Mouse (Mus musculus) heart, embryonic 14.5 days (tissue): Measurements from ENCODE around the gene Dmkn. TPM values are rescaled to one million over a fixed set of nuclear protein-coding genes. Genes with fewer than 3 reads are reported as not detected.

Source experiments
- ATAC-seq: fragments of 200-750 bp; cut with Nextera tagmentation; 2 replicates; pipeline ENCODE4 v1.8.0; 2017; ENCODE audit warnings: low read depth, moderate TSS enrichment; ENCODE audit not compliant: insufficient number of reproducible peaks, insufficient read depth, low FRiP score
- H3K27ac ChIP-seq, 2 experiments: fragments of 200-500 bp in 1 of 2; fragments of 300-500 bp in 1 of 2; sonication (generic) in 1 of 2; replicated peaks in 1 of 2; 2 replicates each; pipeline ENCODE4 v1.5.1; 2012 to 2014; ENCODE audit warnings: low read depth in 2 of 2, low read length in 2 of 2, control low read depth in 1 of 2, mild to moderate bottlenecking in 1 of 2, mixed read lengths in 1 of 2; ENCODE audit not compliant: control insufficient read depth in 1 of 2, insufficient read depth in 1 of 2
- H3K27me3 ChIP-seq: fragments of 300-500 bp; sonication (generic); 2 replicates; pipeline ENCODE4 v1.6.1; 2014; ENCODE audit warnings: mild to moderate bottlenecking, low read length, control low read depth; ENCODE audit not compliant: control insufficient read depth, insufficient read depth
- H3K36me3 ChIP-seq: fragments of 300-500 bp; sonication (generic); 2 replicates; pipeline ENCODE4 v1.6.1; 2014; ENCODE audit warnings: mild to moderate bottlenecking, control low read depth, low read length, mixed read lengths; ENCODE audit not compliant: control insufficient read depth, insufficient read depth
- H3K4me1 ChIP-seq, 2 experiments: fragments of 200-500 bp in 1 of 2; fragments of 300-500 bp in 1 of 2; sonication (generic) in 1 of 2; 2 replicates each; pipeline ENCODE4 v1.6.1; 2012 to 2014; ENCODE audit warnings: low read length in 2 of 2, control low read depth in 1 of 2, mixed read lengths in 1 of 2; ENCODE audit not compliant: control insufficient read depth in 2 of 2, insufficient read depth in 2 of 2
- H3K4me2 ChIP-seq: fragments of 300-500 bp; sonication (generic); 2 replicates; pipeline ENCODE4 v1.6.1; 2014; ENCODE audit warnings: mild to moderate bottlenecking, low read length
- H3K4me3 ChIP-seq, 2 experiments: fragments of 200-500 bp in 1 of 2; fragments of 300-500 bp in 1 of 2; sonication (generic) in 1 of 2; 2 replicates each; pipeline ENCODE4 v1.5.1; 2012 to 2014; ENCODE audit warnings: low read length in 2 of 2, mild to moderate bottlenecking in 2 of 2, control low read depth in 1 of 2, low read depth in 1 of 2, moderate library complexity in 1 of 2; ENCODE audit not compliant: control insufficient read depth in 1 of 2, insufficient read depth in 1 of 2
- H3K9ac ChIP-seq: fragments of 300-500 bp; sonication (generic); 2 replicates; pipeline ENCODE4 v1.6.1; 2014; ENCODE audit warnings: mild to moderate bottlenecking, low read length
- H3K9me3 ChIP-seq: fragments of 300-500 bp; sonication (generic); 2 replicates; pipeline ENCODE4 v1.6.1; 2016; ENCODE audit warnings: low read length, control low read depth; ENCODE audit not compliant: control insufficient read depth
- WGBS: fragments of 180-500 bp; shearing (Covaris S2); extraction: QIAGEN DNeasy Blood & Tissue Kit; methylation state at CpG from one replicate; pipeline ENCODE4 v1.1.7; 2014; 5-methylcytosine and 5-hydroxymethylcytosine counted together
- polyA plus RNA-seq: library from polyadenylated mRNA; unstranded; fragments of >200 nt; fragmentation: Nextera tagmentation; extraction: Ambion mirVana; gene quantifications from 2 replicates; pipeline ENCODE4 v1.2.1, GENCODE M21; 2014

Gene Dmkn
- polyA plus RNA-seq, 1 experiment from 2014 or later = 0.81 TPM

DNA sequence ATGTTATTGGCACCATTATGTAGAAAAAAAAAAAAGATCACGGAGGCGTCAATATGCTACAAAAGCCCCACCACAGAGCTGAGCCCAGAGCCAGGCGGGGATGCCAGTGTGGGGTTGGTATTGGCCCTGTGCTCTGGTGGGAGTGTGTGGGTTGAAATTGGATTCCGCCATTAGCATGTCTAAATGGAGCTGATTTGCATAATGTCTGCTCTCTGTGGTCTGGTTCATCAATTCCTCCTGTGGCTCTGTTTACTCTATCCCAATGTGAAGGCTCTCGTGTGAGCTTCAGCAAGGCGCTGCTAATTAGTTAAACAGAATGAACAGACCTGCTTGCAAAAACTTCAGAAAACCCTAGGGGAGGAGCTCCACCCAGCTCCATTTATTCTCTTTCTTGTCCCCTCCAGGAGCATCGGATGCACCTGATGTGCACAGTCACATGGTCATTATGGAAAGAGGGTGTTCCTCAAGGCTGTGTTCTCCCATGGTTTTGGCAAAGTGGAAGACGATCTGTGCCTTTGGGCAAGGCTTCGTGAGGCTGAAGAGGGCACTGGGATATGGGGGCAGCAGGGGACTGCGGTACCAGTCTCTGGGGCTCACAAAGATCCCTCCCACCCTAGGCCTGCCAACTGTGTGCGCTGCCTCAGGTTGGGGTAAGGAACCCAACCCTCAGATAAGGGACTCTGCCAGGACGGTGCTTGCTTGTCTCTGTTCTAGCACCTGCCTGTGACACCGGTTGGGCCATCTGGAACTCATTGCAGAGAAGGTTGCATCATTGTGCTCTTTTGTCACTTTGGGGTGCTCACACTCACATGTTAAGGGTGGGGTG lies 22.4 kb downstream of the Dmkn start:
- no peaks in the 10 kb centered on the region for H3K36me3 ChIP-seq
- no peak overlapping the region for H3K4me2 ChIP-seq
- no peak for ATAC-seq
- H3K27ac ChIP-seq = no peak overlapping the region
- no peak overlapping the region for H3K9ac ChIP-seq
- no peak overlapping the region for H3K4me3 ChIP-seq
- H3K27me3 ChIP-seq = peaks cover 20% of the 10 kb centered on the region; the same call in 1 of the 2 replicates
- 70% methylated on average over 13 of the region's 13 CpGs for WGBS
- H3K9me3 ChIP-seq = no peaks in the 10 kb centered on the region
- H3K4me1 ChIP-seq = no peaks in the 10 kb centered on the region

DNA sequence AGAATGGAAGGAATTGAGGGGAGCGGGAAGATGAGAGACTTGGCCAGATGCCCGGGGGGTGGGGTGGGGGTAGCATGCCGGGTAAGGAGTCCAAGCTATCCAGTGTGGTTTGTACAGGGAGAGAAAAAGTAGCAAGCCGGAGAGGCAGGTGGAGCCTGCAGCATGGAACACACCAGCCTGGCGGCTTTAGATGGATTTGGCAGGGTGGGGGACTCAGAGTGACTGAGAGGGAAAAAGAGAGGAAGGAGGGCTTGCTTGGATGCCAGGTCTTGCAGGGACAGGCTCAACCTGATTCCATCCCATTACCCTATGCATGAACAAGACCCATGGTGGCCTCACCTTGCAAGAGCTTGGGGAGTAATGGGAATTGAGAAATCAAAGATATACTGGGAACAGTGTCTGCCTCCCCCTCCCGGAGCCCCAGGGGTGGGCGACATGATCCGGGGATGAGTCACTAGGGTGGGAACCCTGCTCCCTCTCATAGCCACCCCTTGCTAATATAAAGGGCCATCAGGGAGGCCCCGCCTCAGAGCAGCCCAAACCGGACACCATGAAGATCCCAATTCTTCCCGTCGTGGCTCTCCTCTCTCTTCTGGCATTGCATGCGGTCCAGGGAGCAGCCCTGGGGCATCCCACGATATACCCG lies 23.9 kb downstream of the Dmkn start, which contains the start of gene Krtdap:
Gene Krtdap (plus strand): TSS at position 520 of the 646 bp plus-strand sequence.
- Histone ChIP-seq H3K4me2 (no peak within 1 kb of the TSS), H3K4me1 (no peaks in the 10 kb centered on the region; a peak in 1 of 4 replicates), H3K36me3 (no peaks in the 10 kb centered on the region), H3K9me3 (no peaks in the 10 kb centered on the region), H3K27me3 (peaks cover 20% of the 10 kb centered on the region; the same call in 1 of the 2 replicates), H3K9ac (no peak within 1 kb of the TSS), H3K4me3 (no peak within 1 kb of the TSS), H3K27ac (no peak within 1 kb of the TSS)
- WGBS = 42% methylated on average over 14 of the region's 15 CpGs
- no peak for ATAC-seq

DNA sequence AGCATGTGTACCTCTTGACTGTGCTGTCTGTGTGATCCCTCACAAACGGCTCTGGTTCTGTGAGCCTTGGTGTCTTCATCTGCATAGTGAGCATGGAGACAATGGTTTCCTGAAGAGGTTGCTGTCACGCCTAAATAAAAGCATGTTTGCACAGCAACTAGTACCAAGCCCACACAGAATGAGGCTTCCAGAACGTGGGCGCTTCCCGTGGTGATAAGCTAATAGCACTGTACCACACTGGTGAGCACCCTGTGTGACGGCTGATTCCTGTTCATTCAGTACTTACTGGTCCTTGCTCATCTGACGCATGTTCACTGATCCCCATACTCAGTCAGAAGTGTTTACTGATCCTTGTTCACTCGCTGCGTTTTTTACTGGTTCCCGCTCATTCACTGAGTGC lies 26.6 kb downstream of the Dmkn start:
- no peak overlapping the region for H3K4me2 ChIP-seq
- H3K4me1 ChIP-seq = no peaks in the 10 kb centered on the region; a peak in 1 of 4 replicates
- H3K9ac ChIP-seq = no peak overlapping the region
- no peaks in the 10 kb centered on the region for H3K9me3 ChIP-seq
- 74% methylated on average over 10 of the region's 10 CpGs for WGBS
- no peak overlapping the region for H3K4me3 ChIP-seq
- ATAC-seq = no peak
- H3K27me3 ChIP-seq = peaks cover 20% of the 10 kb centered on the region; the same call in 1 of the 2 replicates
- no peak overlapping the region for H3K27ac ChIP-seq
- no peaks in the 10 kb centered on the region for H3K36me3 ChIP-seq

DNA sequence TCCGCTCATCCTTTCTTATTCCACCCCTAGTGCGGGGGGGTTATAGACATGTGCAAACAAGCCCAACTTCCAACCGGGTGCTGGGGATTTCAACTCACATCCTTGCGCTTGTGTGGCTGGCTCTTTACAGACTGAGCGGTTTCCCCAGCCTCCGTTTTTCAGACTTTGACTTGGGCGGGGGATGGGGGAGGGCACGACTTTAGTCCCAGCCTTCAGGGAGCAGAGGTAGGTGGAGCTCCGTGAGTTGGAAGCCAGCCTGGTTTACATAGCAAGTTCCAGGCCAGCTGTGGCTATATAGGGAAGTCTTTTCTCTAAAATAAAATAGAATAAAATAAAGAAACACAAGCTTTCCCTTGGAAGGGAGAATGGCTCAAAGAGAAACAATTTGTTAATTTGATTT lies 28.4 kb downstream of the Dmkn start:
- Histone ChIP-seq H3K27ac (no peak overlapping the region), H3K9me3 (no peaks in the 10 kb centered on the region), H3K4me3 (no peak overlapping the region), H3K27me3 (peaks cover 20% of the 10 kb centered on the region; the same call in 1 of the 2 replicates), H3K4me2 (no peak overlapping the region), H3K9ac (no peak overlapping the region), H3K36me3 (no peaks in the 10 kb centered on the region), H3K4me1 (no peaks in the 10 kb centered on the region; a peak in 1 of 4 replicates)
- no peak for ATAC-seq
- WGBS = 18% methylated on average over 9 of the region's 9 CpGs

DNA sequence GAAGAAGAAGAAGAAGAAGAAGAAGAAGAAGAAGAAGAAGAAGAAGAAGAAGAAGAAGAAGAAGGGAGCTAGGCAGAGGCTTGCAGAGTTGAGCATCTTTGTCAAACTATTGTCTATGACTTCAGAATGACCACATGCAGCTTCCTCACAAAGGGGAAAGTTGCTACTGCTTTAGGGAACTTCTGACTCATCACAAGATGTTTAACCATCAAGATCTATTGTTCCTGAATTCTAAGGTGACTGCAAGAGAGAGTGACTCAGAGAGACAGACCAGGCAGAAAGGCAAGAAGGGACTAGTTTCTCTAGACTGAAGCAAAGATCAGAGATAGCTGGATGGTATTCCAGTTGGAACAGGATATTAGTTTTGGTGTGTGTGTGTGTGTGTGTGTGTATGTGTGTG lies 31.4 kb downstream of the Dmkn start:
- peaks cover 2% of the 10 kb centered on the region; the same call in 1 of the 2 replicates for H3K9me3 ChIP-seq

DNA sequence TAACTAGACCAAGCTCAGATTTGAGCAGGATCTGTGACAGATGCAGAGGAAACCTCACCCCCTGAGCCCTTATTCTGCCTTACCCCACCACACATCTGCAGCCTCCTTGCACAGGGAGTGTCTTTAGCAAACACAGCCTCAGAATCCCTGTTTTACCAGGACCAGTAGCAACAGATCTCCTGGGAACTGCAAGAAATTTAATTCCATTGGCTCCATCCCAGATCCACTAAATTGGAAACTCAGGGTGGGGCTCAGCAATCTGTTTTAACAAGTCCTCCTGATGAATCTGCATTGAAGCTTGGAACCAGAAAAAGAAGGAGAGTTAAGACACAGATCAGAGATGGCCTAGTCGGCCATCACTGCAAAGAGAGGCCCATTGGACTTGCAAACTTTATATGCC lies 33.2 kb downstream of the Dmkn start:
- Histone ChIP-seq H3K27ac (no peak overlapping the region), H3K27me3 (no peaks in the 10 kb centered on the region), H3K9ac (no peak overlapping the region), H3K4me2 (no peak overlapping the region), H3K4me1 (no peaks in the 10 kb centered on the region; a peak in 1 of 4 replicates), H3K36me3 (no peaks in the 10 kb centered on the region), H3K9me3 (peaks cover 11% of the 10 kb centered on the region), H3K4me3 (no peak overlapping the region)
- 83% methylated on average over 1 of the region's 1 CpGs for WGBS
- ATAC-seq = no peak

More for the DNA sequence above, 31.4 kb downstream of the Dmkn start:
- no peak overlapping the region for H3K27ac ChIP-seq
- 0 out of 2 replicates have a peak, but pooled peaks cover 2% of the 10 kb centered on the region for H3K27me3 ChIP-seq
- H3K4me2 ChIP-seq = no peak overlapping the region
- H3K4me1 ChIP-seq = no peaks in the 10 kb centered on the region; a peak in 1 of 4 replicates
- H3K9ac ChIP-seq = no peak overlapping the region
- ATAC-seq = no peak
- no peaks in the 10 kb centered on the region for H3K36me3 ChIP-seq
- no peak overlapping the region for H3K4me3 ChIP-seq

DNA sequence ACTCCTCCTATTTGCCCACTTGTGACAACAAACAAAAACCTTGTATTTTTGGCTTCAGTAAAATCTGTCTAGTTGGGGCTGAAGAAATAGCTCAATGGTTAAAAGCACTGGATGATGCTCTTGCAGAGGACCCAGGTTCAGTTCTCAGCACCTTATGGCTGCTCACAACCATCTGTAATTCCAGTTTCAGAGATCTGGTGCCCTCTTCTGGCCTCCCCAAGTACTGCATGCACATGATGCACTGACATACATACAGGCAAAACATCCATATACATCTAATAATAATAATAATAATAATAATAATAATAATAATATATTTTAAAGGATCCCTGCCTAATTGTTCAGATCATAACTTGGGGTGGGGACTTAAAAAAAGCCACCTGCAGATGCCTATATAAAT lies 37.1 kb downstream of the Dmkn start:
- H3K27ac ChIP-seq = no peak overlapping the region
- ATAC-seq = no peak
- H3K27me3 ChIP-seq = no peaks in the 10 kb centered on the region
- H3K4me1 ChIP-seq = no peaks in the 10 kb centered on the region
- H3K9ac ChIP-seq = no peak overlapping the region
- H3K4me2 ChIP-seq = no peak overlapping the region
- H3K9me3 ChIP-seq = peaks cover 17% of the 10 kb centered on the region
- H3K36me3 ChIP-seq = no peaks in the 10 kb centered on the region
- no peak overlapping the region for H3K4me3 ChIP-seq
